Mouse (Mus musculus): ENCODE results near the gene Tmem40. TPM values are rescaled to one million over a fixed set of nuclear protein-coding genes. Genes with fewer than 3 reads are reported as not detected.
A peak's percentile ranks its signal among the peaks of the same experiment; 100 is the strongest.

Gene Tmem40
- polyA plus RNA-seq, 1 experiment from 2014 or later, result 7.8 TPM

DNA sequence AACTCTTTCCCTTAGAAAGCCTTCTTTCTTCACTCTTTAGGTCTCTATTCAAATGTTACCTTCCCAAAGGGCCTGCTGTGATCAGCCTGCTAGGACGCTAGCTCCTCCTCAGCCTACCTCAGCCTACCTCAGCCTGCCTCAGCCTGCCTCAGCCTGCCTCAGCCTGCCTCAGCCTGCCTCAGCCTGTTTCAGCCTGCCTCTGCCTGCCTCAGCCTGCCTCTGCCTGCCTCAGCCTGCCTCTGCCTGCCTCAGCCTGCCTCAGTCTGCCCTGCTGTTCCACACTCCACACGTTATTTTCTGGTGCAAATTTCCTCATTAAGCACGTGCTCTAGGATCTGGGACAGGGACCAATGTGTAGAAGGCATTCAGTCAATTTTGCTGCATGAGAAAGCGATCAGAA, 2.1 kb downstream of the Tmem40 start:
- no peak for ATAC-seq (ENCODE audit: low read depth)
- H3K4me2 ChIP-seq (ENCODE audit: low read depth, low read length), result no peak overlapping the region
- no peak for DNase-seq (ENCODE audit: low spot score)
- no peaks in the 10 kb centered on the region for H3K9me3 ChIP-seq (ENCODE audit: control insufficient read depth, low read length)
- no peaks in the 10 kb centered on the region for H3K27me3 ChIP-seq (replicated peaks; ENCODE audit: control insufficient read depth, insufficient read depth, low read length)
- no peaks in the 10 kb centered on the region for H3K36me3 ChIP-seq (ENCODE audit: control insufficient read depth, insufficient read depth, low read length)
- H3K4me1 ChIP-seq (ENCODE audit: control insufficient read depth, insufficient read depth, low read length), result peaks cover 10% of the 10 kb centered on the region
- H3K27ac ChIP-seq (replicated peaks; ENCODE audit: low read depth, low read length), result no peak overlapping the region
- WGBS, result 93% methylated on average over 4 of the region's 4 CpGs
- no peak overlapping the region for H3K4me3 ChIP-seq (ENCODE audit: low read depth, low read length)
- no peak overlapping the region for H3K9ac ChIP-seq (ENCODE audit: low read depth, low read length)

DNA sequence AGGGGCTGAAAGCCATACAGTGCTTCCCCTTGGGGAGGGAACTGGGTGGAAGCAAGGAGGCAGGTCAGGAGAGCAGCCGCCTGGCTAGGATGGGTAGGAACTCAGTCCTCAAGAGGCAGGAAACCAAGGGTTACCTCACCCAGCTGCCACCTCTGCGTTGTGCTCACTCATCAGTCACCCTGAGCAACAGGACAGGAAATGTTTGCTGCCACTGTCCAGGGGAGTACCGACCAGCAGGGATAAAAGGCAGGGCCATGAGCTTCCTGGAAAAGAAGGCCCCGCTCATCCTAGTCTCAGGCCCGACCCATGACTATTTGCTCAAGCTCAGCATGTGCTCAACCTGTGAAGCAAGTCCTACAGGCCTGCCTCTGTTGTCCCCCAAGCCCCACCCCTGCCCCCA, 2.7 kb downstream of the Tmem40 start:
- ATAC-seq (ENCODE audit: low read depth), result no peak

DNA sequence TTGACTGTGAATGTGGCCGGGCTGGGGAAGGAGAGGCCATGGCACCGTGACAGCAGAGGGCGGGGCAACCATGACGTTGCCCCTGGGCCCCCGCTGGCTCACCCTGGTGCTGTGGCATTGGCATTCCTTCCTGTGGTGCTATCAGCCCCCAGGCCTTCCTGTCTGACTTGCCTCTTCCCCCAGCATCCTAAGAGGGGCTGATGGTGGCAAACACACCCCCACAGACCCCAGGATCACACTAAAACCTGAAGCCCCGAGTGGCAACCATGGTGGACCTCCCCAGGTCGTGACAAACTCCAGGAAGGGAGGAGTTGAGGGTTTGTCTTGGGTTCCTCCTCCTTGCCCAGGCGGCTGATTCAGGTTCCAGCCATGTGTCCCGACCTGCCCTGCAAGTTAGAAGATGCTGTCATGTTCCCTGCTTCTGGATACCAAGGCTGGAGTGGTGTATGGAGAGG, 3.2 kb downstream of the Tmem40 start:
- peak; percentile 24; the same call in 1 of the 2 replicates for ATAC-seq (ENCODE audit: low read depth)
- Histone ChIP-seq H3K4me1 (ENCODE audit: control insufficient read depth, insufficient read depth, low read length) (peaks cover 10% of the 10 kb centered on the region), H3K36me3 (ENCODE audit: control insufficient read depth, insufficient read depth, low read length) (no peaks in the 10 kb centered on the region), H3K27ac (replicated peaks; ENCODE audit: low read depth, low read length) (peak overlapping the region; percentile 52; the same call in 1 of the 2 replicates), H3K27me3 (replicated peaks; ENCODE audit: control insufficient read depth, insufficient read depth, low read length) (no peaks in the 10 kb centered on the region), H3K9ac (ENCODE audit: low read depth, low read length) (no peak overlapping the region), H3K4me3 (ENCODE audit: low read depth, low read length) (no peak overlapping the region), H3K9me3 (ENCODE audit: control insufficient read depth, low read length) (no peaks in the 10 kb centered on the region), H3K4me2 (ENCODE audit: low read depth, low read length) (no peak overlapping the region; the same call in 1 of the 2 replicates)
- DNase-seq (ENCODE audit: low spot score), result peak; percentile 18
- 46% methylated on average over 6 of the region's 9 CpGs for WGBS

More for the DNA sequence above, 2.7 kb downstream of the Tmem40 start:
- Histone ChIP-seq H3K4me2 (ENCODE audit: low read depth, low read length) (no peak overlapping the region), H3K36me3 (ENCODE audit: control insufficient read depth, insufficient read depth, low read length) (no peaks in the 10 kb centered on the region), H3K27me3 (replicated peaks; ENCODE audit: control insufficient read depth, insufficient read depth, low read length) (no peaks in the 10 kb centered on the region), H3K4me1 (ENCODE audit: control insufficient read depth, insufficient read depth, low read length) (peaks cover 10% of the 10 kb centered on the region), H3K9ac (ENCODE audit: low read depth, low read length) (no peak overlapping the region), H3K27ac (replicated peaks; ENCODE audit: low read depth, low read length) (peak overlapping the region; percentile 52; the same call in 1 of the 2 replicates), H3K4me3 (ENCODE audit: low read depth, low read length) (no peak overlapping the region), H3K9me3 (ENCODE audit: control insufficient read depth, low read length) (no peaks in the 10 kb centered on the region)
- peak; percentile 29 for DNase-seq (ENCODE audit: low spot score)
- 67% methylated on average over 5 of the region's 5 CpGs for WGBS

- 81% methylated on average over 7 of the region's 7 CpGs for WGBS
- Histone ChIP-seq H3K9me3 (ENCODE audit: control insufficient read depth, low read length) (no peaks in the 10 kb centered on the region), H3K4me3 (ENCODE audit: low read depth, low read length) (no peak overlapping the region), H3K4me2 (ENCODE audit: low read depth, low read length) (no peak overlapping the region), H3K27me3 (replicated peaks; ENCODE audit: control insufficient read depth, insufficient read depth, low read length) (no peaks in the 10 kb centered on the region), H3K4me1 (ENCODE audit: control insufficient read depth, insufficient read depth, low read length) (no peaks in the 10 kb centered on the region), H3K36me3 (ENCODE audit: control insufficient read depth, insufficient read depth, low read length) (no peaks in the 10 kb centered on the region), H3K9ac (ENCODE audit: low read depth, low read length) (no peak overlapping the region), H3K27ac (replicated peaks; ENCODE audit: low read depth, low read length) (no peak overlapping the region)
- ATAC-seq (ENCODE audit: low read depth) (no peak), DNase-seq (ENCODE audit: low spot score) (no peak)
Observed at GRCm38 (mm10) chr6:115755536-115755935, 6.7 kb downstream of the Tmem40 start.

- no peaks in the 10 kb centered on the region for H3K9me3 ChIP-seq (ENCODE audit: control insufficient read depth, low read length)
- no peak overlapping the region for H3K9ac ChIP-seq (ENCODE audit: low read depth, low read length)
- H3K4me1 ChIP-seq (ENCODE audit: control insufficient read depth, insufficient read depth, low read length), result no peaks in the 10 kb centered on the region
- no peak for DNase-seq (ENCODE audit: low spot score)
- no peaks in the 10 kb centered on the region for H3K27me3 ChIP-seq (replicated peaks; ENCODE audit: control insufficient read depth, insufficient read depth, low read length)
- no peak overlapping the region for H3K27ac ChIP-seq (replicated peaks; ENCODE audit: low read depth, low read length)
- no peak overlapping the region for H3K4me3 ChIP-seq (ENCODE audit: low read depth, low read length)
- WGBS, result 29% methylated on average over 1 of the region's 1 CpGs
- H3K36me3 ChIP-seq (ENCODE audit: control insufficient read depth, insufficient read depth, low read length), result no peaks in the 10 kb centered on the region
- H3K4me2 ChIP-seq (ENCODE audit: low read depth, low read length), result no peak overlapping the region
- ATAC-seq (ENCODE audit: low read depth), result no peak
Observed at GRCm38 (mm10) chr6:115746326-115746725, 15.9 kb downstream of the Tmem40 start.

GRCm38 (mm10) chr6:115743569-115743968, 18.6 kb downstream of the Tmem40 start:
- Histone ChIP-seq H3K27me3 (replicated peaks; ENCODE audit: control insufficient read depth, insufficient read depth, low read length) (no peaks in the 10 kb centered on the region), H3K4me1 (ENCODE audit: control insufficient read depth, insufficient read depth, low read length) (no peaks in the 10 kb centered on the region), H3K9ac (ENCODE audit: low read depth, low read length) (no peak overlapping the region), H3K27ac (replicated peaks; ENCODE audit: low read depth, low read length) (no peak overlapping the region), H3K4me2 (ENCODE audit: low read depth, low read length) (no peak overlapping the region), H3K4me3 (ENCODE audit: low read depth, low read length) (no peak overlapping the region), H3K36me3 (ENCODE audit: control insufficient read depth, insufficient read depth, low read length) (no peaks in the 10 kb centered on the region), H3K9me3 (ENCODE audit: control insufficient read depth, low read length) (no peaks in the 10 kb centered on the region)
- DNase-seq (ENCODE audit: low spot score) (no peak), ATAC-seq (ENCODE audit: low read depth) (0 out of 2 replicates have a peak, but pooled peaks have one; percentile 41)
- 0% methylated on average over 1 of the region's 1 CpGs for WGBS

- ATAC-seq (ENCODE audit: low read depth), result no peak
- DNase-seq (ENCODE audit: low spot score), result no peak
- H3K4me1 ChIP-seq (ENCODE audit: control insufficient read depth, insufficient read depth, low read length), result no peaks in the 10 kb centered on the region
- no peak overlapping the region for H3K9ac ChIP-seq (ENCODE audit: low read depth, low read length)
- no peak overlapping the region for H3K27ac ChIP-seq (replicated peaks; ENCODE audit: low read depth, low read length)
- no peak overlapping the region for H3K4me2 ChIP-seq (ENCODE audit: low read depth, low read length)
- 89% methylated on average over 5 of the region's 5 CpGs for WGBS
- no peaks in the 10 kb centered on the region for H3K9me3 ChIP-seq (ENCODE audit: control insufficient read depth, low read length)
- H3K27me3 ChIP-seq (replicated peaks; ENCODE audit: control insufficient read depth, insufficient read depth, low read length), result no peaks in the 10 kb centered on the region
- H3K36me3 ChIP-seq (ENCODE audit: control insufficient read depth, insufficient read depth, low read length), result no peaks in the 10 kb centered on the region
- no peak overlapping the region for H3K4me3 ChIP-seq (ENCODE audit: low read depth, low read length)
Observed at GRCm38 (mm10) chr6:115739056-115739455, 23.2 kb downstream of the Tmem40 start.

GRCm38 (mm10) chr6:115734909-115735308, 27.3 kb downstream of the Tmem40 start:
- no peak for DNase-seq (ENCODE audit: low spot score)
- Histone ChIP-seq H3K36me3 (ENCODE audit: control insufficient read depth, insufficient read depth, low read length) (no peaks in the 10 kb centered on the region), H3K27me3 (replicated peaks; ENCODE audit: control insufficient read depth, insufficient read depth, low read length) (no peaks in the 10 kb centered on the region), H3K4me1 (ENCODE audit: control insufficient read depth, insufficient read depth, low read length) (peaks cover 7% of the 10 kb centered on the region; the same call in 1 of the 2 replicates), H3K9ac (ENCODE audit: low read depth, low read length) (no peak overlapping the region), H3K9me3 (ENCODE audit: control insufficient read depth, low read length) (no peaks in the 10 kb centered on the region), H3K4me2 (ENCODE audit: low read depth, low read length) (no peak overlapping the region), H3K27ac (replicated peaks; ENCODE audit: low read depth, low read length) (no peak overlapping the region), H3K4me3 (ENCODE audit: low read depth, low read length) (no peak overlapping the region)
- WGBS, result 77% methylated on average over 4 of the region's 4 CpGs
- no peak for ATAC-seq (ENCODE audit: low read depth)

DNA sequence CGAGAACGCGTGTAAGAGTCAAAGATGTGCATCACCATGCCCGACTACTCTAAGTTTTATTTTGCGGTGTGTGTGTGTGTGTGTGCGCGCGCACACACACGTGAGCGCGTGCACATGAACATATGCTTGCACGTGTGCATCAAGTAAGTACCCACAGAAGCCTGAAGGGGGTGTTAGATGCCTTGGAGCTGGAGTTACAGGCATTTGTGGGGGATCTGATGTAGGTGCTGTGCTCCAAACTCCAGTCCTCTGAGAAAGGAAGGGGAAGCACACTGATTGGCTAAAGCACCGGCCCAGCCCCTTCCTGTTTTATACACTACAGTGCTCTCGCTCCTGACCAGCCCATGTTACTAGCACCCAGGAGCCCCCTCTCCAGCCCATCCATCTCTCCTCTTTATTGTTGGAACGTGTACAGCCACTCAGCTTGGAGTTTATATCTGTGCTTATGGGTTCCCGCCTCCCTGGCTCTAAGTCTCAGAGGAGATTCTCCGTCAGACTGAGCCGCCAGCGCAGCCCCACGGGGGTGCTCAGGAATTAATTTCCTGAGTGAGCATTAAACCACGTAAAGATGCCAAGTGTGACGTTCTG, 29.8 kb downstream of the Tmem40 start:
- Histone ChIP-seq H3K4me2 (ENCODE audit: low read depth, low read length) (no peak overlapping the region), H3K9ac (ENCODE audit: low read depth, low read length) (no peak overlapping the region), H3K9me3 (ENCODE audit: control insufficient read depth, low read length) (peaks cover under 1% of the 10 kb centered on the region; the same call in 1 of the 2 replicates), H3K27ac (replicated peaks; ENCODE audit: low read depth, low read length) (no peak overlapping the region), H3K4me3 (ENCODE audit: low read depth, low read length) (no peak overlapping the region), H3K4me1 (ENCODE audit: control insufficient read depth, insufficient read depth, low read length) (peaks cover 7% of the 10 kb centered on the region; the same call in 1 of the 2 replicates), H3K27me3 (replicated peaks; ENCODE audit: control insufficient read depth, insufficient read depth, low read length) (no peaks in the 10 kb centered on the region), H3K36me3 (ENCODE audit: control insufficient read depth, insufficient read depth, low read length) (no peaks in the 10 kb centered on the region)
- WGBS, result 76% methylated on average over 21 of the region's 22 CpGs
- ATAC-seq (ENCODE audit: low read depth) (no peak), DNase-seq (ENCODE audit: low spot score) (peak; percentile 9)
